Mouse (Mus musculus) lung, adult 18-20 months (tissue): Measurements from ENCODE around the gene Ehbp1l1.

Experiments used
- DNase-seq, 2 experiments: peaks; one replicate each; pipeline ENCODE4 v3.0.0; 2022; ENCODE audit warnings: mixed read lengths in 2 of 2

The Ehbp1l1 gene

DNA sequence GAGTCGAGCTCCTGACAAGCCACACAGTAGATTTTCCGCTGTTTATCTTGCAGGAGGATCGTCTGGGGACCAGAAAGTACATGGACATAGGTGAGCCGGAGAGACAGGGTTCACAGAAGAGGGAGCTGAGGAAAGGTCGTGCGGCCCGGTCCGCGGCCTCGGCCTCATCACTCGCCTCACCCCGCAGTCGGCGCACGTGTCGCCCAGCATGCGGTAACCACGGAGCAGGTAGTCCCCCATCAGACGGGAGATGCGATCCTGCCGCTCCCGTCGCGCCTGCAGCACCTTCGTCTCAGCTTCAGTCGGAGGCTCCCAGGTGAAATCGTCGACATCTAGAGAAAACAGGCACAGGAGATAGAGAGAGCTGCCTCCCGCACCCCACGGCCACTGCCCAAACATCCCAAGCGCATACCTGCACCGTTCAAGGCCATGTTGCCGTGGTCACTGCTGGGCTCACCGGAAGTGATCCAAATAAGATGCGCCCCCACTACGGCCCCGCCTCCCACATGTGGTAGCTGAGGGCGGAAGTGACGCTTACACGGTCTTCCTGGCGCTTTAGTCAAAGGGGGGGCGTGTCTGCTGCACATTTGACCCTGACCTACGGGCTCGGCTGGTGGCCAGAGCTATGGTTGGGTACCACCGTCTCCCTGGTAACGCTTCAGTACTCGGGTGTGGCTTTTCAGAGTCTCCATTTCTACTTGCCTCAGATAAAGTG is 5.3 kb upstream of the Ehbp1l1 start:
- peak; percentile 93 to 95 for DNase-seq

- no peak for DNase-seq
Observed at GRCm38 (mm10) chr19:5730314-5731186, 4.4 kb upstream of the Ehbp1l1 start.

DNA sequence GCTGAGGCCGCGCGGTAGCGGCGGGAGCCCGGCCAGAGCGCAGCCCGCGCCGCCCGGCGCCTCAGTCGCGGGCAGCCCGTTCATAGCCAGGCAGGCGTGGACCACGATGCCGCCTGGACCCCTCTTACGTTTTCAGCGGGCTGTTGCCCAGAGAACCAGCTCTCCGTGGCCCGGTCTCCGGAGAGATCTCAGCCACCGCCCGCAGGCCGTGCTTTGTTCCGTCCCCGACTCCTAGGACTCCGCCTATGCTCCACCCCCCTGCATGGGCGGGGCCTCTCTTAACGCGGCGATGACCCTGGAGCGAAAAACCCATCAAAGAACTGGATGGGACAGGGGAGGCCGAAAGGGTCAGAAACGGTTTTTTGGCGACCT is 3.3 kb upstream of the Ehbp1l1 start, which contains the start of gene Fam89b:
Gene Fam89b (minus strand): TSS at position 210 of the 372 bp plus-strand sequence.
- peak; percentile 90 to 93 for DNase-seq

DNA sequence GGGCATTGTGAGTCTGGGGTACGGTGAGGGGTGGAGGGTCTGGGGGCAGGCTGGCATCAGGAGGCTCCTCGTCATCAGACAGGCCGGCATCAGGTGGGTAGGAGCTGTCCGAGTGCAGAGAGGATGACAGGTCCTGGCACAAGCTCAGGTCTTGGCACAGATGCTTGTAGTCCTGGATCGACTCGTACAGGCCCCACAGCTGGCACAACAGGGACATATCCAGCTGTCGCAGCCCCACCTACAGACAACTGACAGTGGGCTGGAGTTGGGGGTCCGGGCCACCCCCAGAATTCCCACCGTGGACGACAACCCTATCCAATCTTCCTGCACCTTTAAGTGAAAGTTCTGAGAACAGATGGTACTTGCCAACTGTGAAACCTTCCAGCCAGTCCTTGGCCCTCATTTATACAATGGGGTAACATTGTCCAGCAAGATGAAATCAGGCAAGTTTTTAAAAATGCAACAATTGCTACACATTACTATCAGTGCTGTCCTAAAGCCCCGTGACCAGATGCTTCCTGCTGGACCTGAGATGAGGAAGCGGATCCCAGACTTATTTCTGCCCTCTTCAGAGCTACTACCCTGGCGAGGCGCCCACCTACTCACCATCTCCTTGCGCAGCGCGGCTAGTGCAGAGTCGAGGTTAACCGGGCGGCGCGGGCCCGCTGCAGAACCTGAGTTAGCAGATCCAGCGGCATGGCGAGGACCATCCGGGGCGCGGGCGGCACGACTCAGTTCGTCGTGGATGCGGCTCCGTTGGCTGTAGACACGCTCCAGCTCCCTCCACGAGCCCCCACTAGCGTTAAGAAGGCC is 2.7 kb upstream of the Ehbp1l1 start:
- peak; percentile 46 to 50 for DNase-seq

DNA sequence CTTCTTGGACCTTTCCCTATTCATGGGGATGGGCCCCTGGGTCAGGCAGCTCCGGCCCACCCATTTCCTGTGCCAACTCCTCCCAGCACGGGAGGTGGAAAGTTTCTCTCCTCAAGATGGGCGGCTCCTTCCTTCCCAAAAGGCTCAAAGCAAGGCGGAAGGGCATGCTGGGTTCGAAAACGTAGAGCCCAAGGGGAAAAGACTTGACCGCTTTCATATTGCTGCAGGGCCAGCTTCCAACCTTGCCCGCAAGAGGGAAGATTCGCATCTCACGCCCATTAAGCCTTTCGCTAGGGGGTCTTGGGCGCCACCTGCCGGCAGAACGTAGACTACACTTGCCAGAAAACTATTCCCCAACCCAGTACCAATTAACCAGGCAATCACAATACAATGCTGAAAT is 1.6 kb upstream of the Ehbp1l1 start:
- DNase-seq = peak; percentile 83 to 87

DNA sequence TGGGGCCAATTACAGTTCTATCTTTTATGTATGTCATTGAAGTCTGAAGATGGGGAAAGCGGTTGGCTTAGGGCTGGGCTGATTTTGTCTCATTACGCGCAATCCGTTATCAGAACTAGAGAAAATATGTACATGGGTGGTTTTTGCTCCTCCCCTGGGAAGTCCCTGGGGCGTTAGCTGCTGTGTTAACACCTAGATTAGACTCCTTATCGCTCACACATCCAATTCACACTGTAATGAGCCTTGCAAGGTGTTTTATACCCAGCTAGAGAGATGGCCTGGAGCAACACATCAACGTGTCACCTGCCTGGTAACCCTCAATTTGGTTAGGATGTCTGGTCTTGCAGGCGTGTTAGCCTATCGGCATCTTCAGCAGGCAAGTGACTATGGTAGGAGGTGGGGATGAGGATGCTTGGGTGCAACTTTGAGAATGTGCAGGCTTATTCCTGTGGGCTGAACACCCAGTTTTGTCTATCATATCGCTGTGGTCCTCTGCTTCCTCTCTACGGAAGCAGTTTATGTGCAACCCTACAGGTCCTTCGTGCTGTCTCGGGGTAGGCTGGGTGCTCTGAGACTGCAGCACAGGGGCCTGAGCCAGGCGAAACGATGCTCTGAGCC is 953 bp upstream of the Ehbp1l1 start:
- no peak for DNase-seq

GRCm38 (mm10) chr19:5725029-5725707 is 949 bp downstream of the Ehbp1l1 start:
- peak; percentile 47 to 52 for DNase-seq

DNA sequence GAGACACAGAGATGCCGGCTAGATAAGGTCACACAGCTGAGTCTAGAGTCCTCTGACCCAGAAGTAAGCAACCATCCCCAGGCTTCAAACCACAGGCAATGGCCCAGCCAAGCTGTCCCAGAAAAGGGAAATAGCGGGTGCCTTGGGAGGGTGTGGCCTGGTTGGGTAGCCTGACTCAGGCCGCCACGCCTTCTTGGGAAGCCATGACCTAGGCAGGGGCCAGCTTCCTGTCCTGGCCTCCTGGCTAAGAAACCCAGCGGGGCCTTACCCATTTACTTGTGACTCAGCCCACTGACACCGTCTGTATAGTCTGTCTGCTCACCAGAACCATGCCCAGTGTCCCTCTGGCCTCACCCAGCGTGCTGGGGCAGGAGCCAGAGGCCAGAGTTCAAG is 1.6 kb downstream of the Ehbp1l1 start:
- DNase-seq = peak; percentile 90 to 91

DNA sequence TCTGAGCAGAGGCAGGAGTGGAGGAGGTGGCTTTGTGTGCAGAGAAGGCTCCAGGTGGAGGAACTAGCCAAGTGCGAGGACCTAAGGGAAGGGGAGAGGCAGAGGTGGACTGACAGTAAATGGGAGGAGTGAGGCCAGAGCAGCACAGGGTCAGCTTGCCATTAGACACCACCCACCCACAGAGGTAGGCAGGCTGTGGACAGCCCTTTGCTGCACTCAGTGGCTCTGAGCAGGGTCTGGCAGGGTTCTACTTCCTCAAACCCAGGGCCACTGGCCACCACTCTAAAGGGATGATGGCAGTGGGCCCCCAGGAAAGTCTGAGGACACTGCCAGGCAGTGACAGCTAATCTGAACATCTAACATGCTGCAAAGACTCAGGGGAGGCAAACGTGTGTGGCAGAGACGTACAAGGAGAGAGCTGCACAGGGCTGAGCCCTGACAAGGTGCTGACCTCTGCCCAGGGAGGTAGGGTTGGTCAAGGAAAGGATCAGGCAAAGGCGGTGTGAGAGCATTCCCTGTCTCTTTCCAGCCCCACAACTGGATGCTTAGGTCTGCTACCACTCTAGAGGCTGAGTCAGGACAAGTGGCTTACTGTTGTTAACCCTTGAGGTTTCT is 2.1 kb downstream of the Ehbp1l1 start:
- no peak for DNase-seq

DNA sequence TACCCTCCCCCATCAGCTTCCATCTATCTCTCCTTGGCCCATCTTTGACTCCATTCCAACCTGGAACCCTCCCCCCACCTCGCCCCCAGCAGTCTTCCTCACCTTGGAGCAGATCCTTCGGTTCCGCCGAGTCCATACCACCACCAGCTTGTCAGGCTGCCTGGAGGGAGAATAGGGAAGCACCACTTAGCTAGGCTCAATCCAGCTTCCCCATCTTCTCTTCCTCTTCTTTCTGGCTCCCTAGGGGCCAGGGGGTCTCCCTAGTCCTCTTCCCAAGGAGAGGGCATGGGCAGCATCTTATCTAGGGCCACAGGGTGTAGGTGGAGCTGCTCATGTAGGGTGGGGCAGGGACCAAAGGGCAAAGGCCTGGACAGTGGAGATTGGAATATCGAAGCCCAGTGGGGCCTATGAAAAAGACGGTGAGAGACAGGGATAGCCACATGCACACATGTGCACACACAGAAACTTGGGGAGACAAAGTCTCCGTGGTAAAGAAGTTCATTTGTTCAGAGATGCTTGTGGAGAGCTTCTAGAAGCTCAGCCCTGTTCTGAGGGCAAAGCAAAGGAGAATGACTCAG is 3.2 kb downstream of the Ehbp1l1 start:
- DNase-seq = no peak

- no peak for DNase-seq
Observed at GRCm38 (mm10) chr19:5721233-5721632, 4.9 kb downstream of the Ehbp1l1 start.

- DNase-seq = no peak
Observed at GRCm38 (mm10) chr19:5716955-5717354, 9.2 kb downstream of the Ehbp1l1 start.

DNA sequence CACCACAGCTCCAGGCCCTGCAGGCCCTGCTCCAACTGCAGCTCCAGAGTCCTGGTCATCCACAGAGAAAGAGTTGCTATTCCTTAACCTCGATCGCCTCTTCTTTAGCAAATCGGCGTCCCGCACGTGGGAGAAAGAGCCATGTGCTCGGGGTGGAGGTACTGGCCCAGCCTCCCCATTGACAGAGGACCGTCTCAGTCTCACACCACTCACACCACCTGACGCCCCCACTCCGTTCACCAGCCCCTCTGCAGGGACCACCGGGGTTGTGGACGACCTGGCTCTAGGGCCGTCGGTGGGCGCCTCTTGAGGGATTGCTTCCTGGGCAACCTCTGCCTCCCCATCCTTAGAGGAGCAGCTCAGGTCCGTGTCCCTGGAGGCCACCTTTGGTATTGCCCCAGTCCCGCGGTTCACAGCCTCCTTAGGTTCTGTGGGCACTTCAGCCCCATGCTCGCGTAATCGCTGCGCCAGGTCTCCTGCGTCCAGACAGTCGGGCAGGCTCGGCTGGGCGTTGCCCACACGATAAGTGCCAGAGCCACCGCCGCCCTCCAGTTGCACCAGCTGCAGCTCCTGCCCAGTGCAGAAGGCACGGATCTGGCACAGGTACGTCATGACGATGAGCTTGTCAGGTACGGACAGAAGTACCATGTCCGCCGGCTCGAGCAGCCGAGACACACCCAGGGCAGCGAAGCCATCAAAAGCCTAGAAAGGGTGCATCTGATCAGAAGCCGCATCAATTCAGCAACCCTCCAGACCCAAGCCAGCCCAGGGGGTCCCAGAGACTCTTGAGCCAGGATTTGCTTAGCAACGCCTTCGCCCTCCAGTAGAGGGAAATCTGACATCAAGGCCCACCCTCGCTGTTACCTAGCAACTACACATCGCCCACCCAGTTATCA is 10.1 kb downstream of the Ehbp1l1 start:
- peak; percentile 66 to 83 for DNase-seq

GRCm38 (mm10) chr19:5713730-5714129 is 12.4 kb downstream of the Ehbp1l1 start:
- DNase-seq = peak; percentile 89 to 93

GRCm38 (mm10) chr19:5713255-5713654 is 12.9 kb downstream of the Ehbp1l1 start:
- DNase-seq = no peak

- no peak for DNase-seq
Observed at GRCm38 (mm10) chr19:5711907-5712460, 14.1 kb downstream of the Ehbp1l1 start.

DNA sequence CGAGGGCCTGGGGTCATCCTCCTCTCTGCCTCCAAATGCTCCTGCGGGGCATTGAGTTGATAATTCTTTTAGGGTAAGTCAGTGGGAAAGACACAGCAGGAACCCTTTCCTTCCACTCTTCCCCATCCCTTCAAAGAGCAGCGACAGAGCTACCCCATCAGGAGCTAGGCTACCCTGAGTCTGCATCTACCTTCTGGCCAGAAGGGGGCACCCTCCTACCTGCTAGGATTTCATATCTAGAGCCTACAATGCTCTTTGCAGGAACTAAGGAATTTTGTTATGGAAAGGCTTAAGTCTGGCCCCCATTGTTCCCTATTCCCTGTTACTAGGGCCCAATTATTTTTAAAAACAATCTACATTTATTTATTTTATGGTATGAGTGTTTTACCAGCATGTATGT is 14.9 kb downstream of the Ehbp1l1 start:
- DNase-seq = peak; percentile 77 to 85

GRCm38 (mm10) chr19:5710581-5710980 is 15.5 kb downstream of the Ehbp1l1 start:
- DNase-seq = no peak

DNA sequence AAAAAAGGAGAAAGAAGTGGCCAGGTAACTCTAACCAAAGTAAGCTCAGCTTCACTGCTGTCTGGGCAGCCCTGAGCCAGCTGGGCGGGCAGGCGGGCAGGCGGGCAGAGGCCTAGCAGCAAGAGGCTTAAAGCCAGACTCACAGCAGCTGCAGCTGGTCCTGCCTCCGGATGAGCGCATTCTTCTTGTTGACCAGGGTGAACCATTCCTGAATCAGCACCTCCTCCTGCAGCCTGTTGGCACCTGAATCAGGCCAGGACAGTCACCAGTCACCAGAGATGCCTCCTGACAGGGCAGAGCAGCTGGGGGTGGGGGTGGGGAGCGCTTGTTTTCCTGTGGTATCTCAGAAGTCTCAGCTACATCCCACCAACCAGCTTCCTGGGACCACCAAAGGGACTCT is 16.0 kb downstream of the Ehbp1l1 start:
- DNase-seq = no peak
